Mouse (Mus musculus): ENCODE measurements around the gene Cpt1b. TPM values are rescaled to one million over a fixed set of nuclear protein-coding genes. Genes with fewer than 3 reads are reported as not detected.

Gene Cpt1b
- polyA plus RNA-seq, 1 experiment from 2014 or later: 0.72 TPM

GRCm38 (mm10) chr15:89377938-89378828 lies 47.5 kb downstream of the Cpt1b start:
- no peak for ATAC-seq
- no peak overlapping the region for H3K27ac ChIP-seq (ENCODE audit: low read length)
- H3K4me2 ChIP-seq (ENCODE audit: low read depth, low read length): peak overlapping the region; percentile 78
- H3K9ac ChIP-seq (ENCODE audit: low read depth, low read length): peak overlapping the region; percentile 39
- H3K9me3 ChIP-seq (ENCODE audit: control insufficient read depth, low read length): no peaks in the 10 kb centered on the region
- H3K4me1 ChIP-seq (ENCODE audit: control insufficient read depth, insufficient read depth, low read length): peaks cover 23% of the 10 kb centered on the region
- WGBS: 15% methylated on average over 45 of the region's 46 CpGs
- H3K4me3 ChIP-seq (ENCODE audit: low read length): peak overlapping the region; percentile 44
- H3K27me3 ChIP-seq (replicated peaks; ENCODE audit: control insufficient read depth, insufficient read depth, low read length): peaks cover 44% of the 10 kb centered on the region
- H3K36me3 ChIP-seq (ENCODE audit: control insufficient read depth, insufficient read depth, low read length): no peaks in the 10 kb centered on the region

- Histone ChIP-seq H3K27ac (ENCODE audit: low read length) (no peak overlapping the region), H3K4me2 (ENCODE audit: low read depth, low read length) (peak overlapping the region; percentile 30; the same call in 1 of the 2 replicates), H3K9ac (ENCODE audit: low read depth, low read length) (0 out of 2 replicates have a peak overlapping the region, but pooled peaks have one; percentile 4), H3K4me3 (ENCODE audit: low read length) (peak overlapping the region; percentile 19; the same call in 1 of the 2 replicates), H3K27me3 (replicated peaks; ENCODE audit: control insufficient read depth, insufficient read depth, low read length) (peaks cover 44% of the 10 kb centered on the region), H3K9me3 (ENCODE audit: control insufficient read depth, low read length) (no peaks in the 10 kb centered on the region), H3K4me1 (ENCODE audit: control insufficient read depth, insufficient read depth, low read length) (peaks cover 29% of the 10 kb centered on the region), H3K36me3 (ENCODE audit: control insufficient read depth, insufficient read depth, low read length) (no peaks in the 10 kb centered on the region)
- ATAC-seq: no peak
- WGBS: 3% methylated on average over 18 of the region's 18 CpGs
Observed at GRCm38 (mm10) chr15:89377362-89377761, 48.3 kb downstream of the Cpt1b start.

GRCm38 (mm10) chr15:89376957-89377356 lies 48.7 kb downstream of the Cpt1b start, which contains the start of gene Tymp:
Gene Tymp (minus strand): TSS chr15:89377039.
- H3K4me2 ChIP-seq (ENCODE audit: low read depth, low read length): peak within 1 kb of the TSS; percentile 30; the same call in 1 of the 2 replicates
- peak within 1 kb of the TSS; percentile 19; the same call in 1 of the 2 replicates for H3K4me3 ChIP-seq (ENCODE audit: low read length)

GRCm38 (mm10) chr15:89376040-89376439 lies 49.6 kb downstream of the Cpt1b start:
- H3K4me1 ChIP-seq (ENCODE audit: control insufficient read depth, insufficient read depth, low read length): peaks cover 30% of the 10 kb centered on the region
- peaks cover 42% of the 10 kb centered on the region for H3K27me3 ChIP-seq (replicated peaks; ENCODE audit: control insufficient read depth, insufficient read depth, low read length)
- no peak overlapping the region for H3K4me2 ChIP-seq (ENCODE audit: low read depth, low read length)
- H3K36me3 ChIP-seq (ENCODE audit: control insufficient read depth, insufficient read depth, low read length): peaks cover 9% of the 10 kb centered on the region
- H3K27ac ChIP-seq (ENCODE audit: low read length): no peak overlapping the region
- ATAC-seq: no peak
- no peaks in the 10 kb centered on the region for H3K9me3 ChIP-seq (ENCODE audit: control insufficient read depth, low read length)
- no peak overlapping the region for H3K4me3 ChIP-seq (ENCODE audit: low read length)
- WGBS: 83% methylated on average over 7 of the region's 7 CpGs
- H3K9ac ChIP-seq (ENCODE audit: low read depth, low read length): no peak overlapping the region

More at GRCm38 (mm10) chr15:89376957-89377356, 48.7 kb downstream of the Cpt1b start, which contains the start of gene Tymp:
- peaks cover 2% of the 10 kb centered on the region for H3K36me3 ChIP-seq (ENCODE audit: control insufficient read depth, insufficient read depth, low read length)
- H3K27ac ChIP-seq (ENCODE audit: low read length): no peak within 1 kb of the TSS
- H3K27me3 ChIP-seq (replicated peaks; ENCODE audit: control insufficient read depth, insufficient read depth, low read length): peaks cover 44% of the 10 kb centered on the region
- no peaks in the 10 kb centered on the region for H3K9me3 ChIP-seq (ENCODE audit: control insufficient read depth, low read length)
- 23% methylated on average over 16 of the region's 16 CpGs for WGBS
- 0 out of 2 replicates have a peak within 1 kb of the TSS, but pooled peaks have one; percentile 4 for H3K9ac ChIP-seq (ENCODE audit: low read depth, low read length)
- ATAC-seq: no peak
- H3K4me1 ChIP-seq (ENCODE audit: control insufficient read depth, insufficient read depth, low read length): peaks cover 30% of the 10 kb centered on the region

GRCm38 (mm10) chr15:89374801-89375534 lies 50.7 kb downstream of the Cpt1b start:
- no peaks in the 10 kb centered on the region for H3K9me3 ChIP-seq (ENCODE audit: control insufficient read depth, low read length)
- H3K4me1 ChIP-seq (ENCODE audit: control insufficient read depth, insufficient read depth, low read length): peaks cover 30% of the 10 kb centered on the region
- H3K4me2 ChIP-seq (ENCODE audit: low read depth, low read length): peak overlapping the region; percentile 75; the same call in 1 of the 2 replicates
- peak overlapping the region; percentile 84 for H3K9ac ChIP-seq (ENCODE audit: low read depth, low read length)
- no peak for ATAC-seq
- peaks cover 38% of the 10 kb centered on the region for H3K27me3 ChIP-seq (replicated peaks; ENCODE audit: control insufficient read depth, insufficient read depth, low read length)
- H3K4me3 ChIP-seq (ENCODE audit: low read length): no peak overlapping the region
- 89% methylated on average over 17 of the region's 17 CpGs for WGBS
- H3K27ac ChIP-seq (ENCODE audit: low read length): no peak overlapping the region
- peaks cover 18% of the 10 kb centered on the region for H3K36me3 ChIP-seq (ENCODE audit: control insufficient read depth, insufficient read depth, low read length)

- peak overlapping the region; percentile 84 for H3K9ac ChIP-seq (ENCODE audit: low read depth, low read length)
- peak overlapping the region; percentile 68 for H3K4me3 ChIP-seq (ENCODE audit: low read length)
- WGBS: 49% methylated on average over 9 of the region's 9 CpGs
- peak overlapping the region; percentile 93 for H3K27ac ChIP-seq (ENCODE audit: low read length)
- H3K9me3 ChIP-seq (ENCODE audit: control insufficient read depth, low read length): no peaks in the 10 kb centered on the region
- H3K4me1 ChIP-seq (ENCODE audit: control insufficient read depth, insufficient read depth, low read length): peaks cover 27% of the 10 kb centered on the region
- H3K4me2 ChIP-seq (ENCODE audit: low read depth, low read length): peak overlapping the region; percentile 75
- H3K36me3 ChIP-seq (ENCODE audit: control insufficient read depth, insufficient read depth, low read length): peaks cover 23% of the 10 kb centered on the region
- ATAC-seq: no peak; the same call in 1 of the 2 replicates
- H3K27me3 ChIP-seq (replicated peaks; ENCODE audit: control insufficient read depth, insufficient read depth, low read length): peaks cover 34% of the 10 kb centered on the region
Observed at GRCm38 (mm10) chr15:89374340-89374739, 51.3 kb downstream of the Cpt1b start.

- Histone ChIP-seq H3K27me3 (replicated peaks; ENCODE audit: control insufficient read depth, insufficient read depth, low read length) (peaks cover 29% of the 10 kb centered on the region), H3K36me3 (ENCODE audit: control insufficient read depth, insufficient read depth, low read length) (peaks cover 24% of the 10 kb centered on the region), H3K4me1 (ENCODE audit: control insufficient read depth, insufficient read depth, low read length) (peaks cover 22% of the 10 kb centered on the region), H3K9me3 (ENCODE audit: control insufficient read depth, low read length) (no peaks in the 10 kb centered on the region), H3K9ac (ENCODE audit: low read depth, low read length) (peak within 1 kb of the TSS; percentile 84), H3K27ac (ENCODE audit: low read length) (peak within 1 kb of the TSS; percentile 93), H3K4me2 (ENCODE audit: low read depth, low read length) (peak within 1 kb of the TSS; percentile 75), H3K4me3 (ENCODE audit: low read length) (peak within 1 kb of the TSS; percentile 68)
- peak; percentile 89 for ATAC-seq
- WGBS: under 1% methylated on average over 42 of the region's 42 CpGs
Observed at GRCm38 (mm10) chr15:89373762-89374248, 51.9 kb downstream of the Cpt1b start, which contains the start of gene Sco2. Gene Sco2 (minus strand): TSS chr15:89373846.

GRCm38 (mm10) chr15:89373027-89373761 lies 52.5 kb downstream of the Cpt1b start:
- H3K9me3 ChIP-seq (ENCODE audit: control insufficient read depth, low read length): no peaks in the 10 kb centered on the region
- peak overlapping the region; percentile 68 for H3K4me3 ChIP-seq (ENCODE audit: low read length)

More at GRCm38 (mm10) chr15:89373027-89373761, 52.5 kb downstream of the Cpt1b start:
- peaks cover 27% of the 10 kb centered on the region for H3K36me3 ChIP-seq (ENCODE audit: control insufficient read depth, insufficient read depth, low read length)
- peaks cover 23% of the 10 kb centered on the region for H3K27me3 ChIP-seq (replicated peaks; ENCODE audit: control insufficient read depth, insufficient read depth, low read length)
- peak overlapping the region; percentile 75 for H3K4me2 ChIP-seq (ENCODE audit: low read depth, low read length)
- peaks cover 17% of the 10 kb centered on the region for H3K4me1 ChIP-seq (ENCODE audit: control insufficient read depth, insufficient read depth, low read length)
- WGBS: 1% methylated on average over 35 of the region's 35 CpGs
- H3K9ac ChIP-seq (ENCODE audit: low read depth, low read length): peak overlapping the region; percentile 84
- peak; percentile 89 for ATAC-seq
- H3K27ac ChIP-seq (ENCODE audit: low read length): peak overlapping the region; percentile 93

All from intestine, embryonic 16.5 days (tissue).